Mouse (Mus musculus) cerebellum, adult 18-20 months (tissue): ENCODE results near the gene Msrb3.

ENCODE experiments used
- DNase-seq, 2 experiments: peaks; one replicate each; pipeline ENCODE4 v3.0.0; 2021

The Msrb3 gene

DNA sequence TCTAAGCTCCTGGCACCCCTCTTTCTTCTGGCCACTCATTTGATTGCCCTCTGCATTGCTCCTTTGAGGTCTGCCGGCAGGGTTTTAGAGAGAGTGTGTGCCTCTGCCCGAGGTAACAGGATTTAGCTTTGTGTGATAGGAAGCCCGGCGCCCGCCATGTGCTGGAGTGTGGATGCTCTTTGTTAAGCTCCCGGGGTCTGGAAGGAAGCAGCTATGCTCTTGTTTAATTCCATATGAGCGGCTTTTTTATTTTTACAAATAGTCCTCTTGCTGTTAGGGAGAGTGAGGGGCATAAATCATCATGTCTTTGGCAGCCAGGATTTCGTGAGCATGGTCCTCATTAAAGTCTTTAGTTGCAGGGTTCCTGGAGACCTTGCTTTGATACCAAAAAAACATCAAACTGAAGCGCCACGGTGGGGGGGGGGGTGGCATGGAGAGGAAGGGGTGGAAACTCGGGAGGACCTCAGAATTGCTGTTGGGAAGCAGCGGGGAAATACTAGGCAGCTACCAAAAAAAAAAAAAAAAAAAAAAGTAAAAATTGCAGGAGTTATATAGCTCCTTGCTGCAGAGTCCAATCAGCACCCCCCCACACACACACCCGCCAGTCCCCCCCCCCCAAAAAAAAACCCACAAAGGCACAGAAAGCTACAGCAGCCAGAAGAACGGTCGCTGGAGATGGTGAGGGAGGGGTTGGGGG, 154.3 kb downstream of the Msrb3 start:
- DNase-seq, result no peak

DNA sequence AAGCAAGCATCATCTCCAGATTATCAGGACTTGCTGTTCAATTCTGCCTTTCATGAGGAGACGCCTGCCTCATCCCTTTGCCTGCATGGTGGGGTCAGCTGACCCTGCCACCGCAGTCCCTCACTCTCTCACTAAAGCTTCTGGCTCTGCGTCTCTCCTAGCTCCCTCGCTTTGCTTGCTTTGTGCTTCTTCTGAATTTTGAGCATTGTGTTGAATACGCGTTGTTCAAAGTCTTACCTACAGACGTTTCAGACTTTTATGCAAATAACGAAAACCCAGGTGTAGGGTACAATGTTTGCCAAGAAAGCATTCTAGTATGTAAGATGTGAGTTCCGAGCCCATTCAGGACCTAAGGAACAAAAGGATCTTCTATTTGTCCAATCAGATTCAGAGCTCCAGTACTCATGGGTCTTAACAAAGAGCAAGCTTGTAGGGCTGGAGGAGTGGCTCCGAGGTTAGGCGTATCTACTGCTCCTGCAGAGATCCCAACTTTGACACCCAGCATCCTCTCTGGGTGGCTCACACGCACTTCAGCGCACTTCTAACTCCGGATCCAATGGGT, 162.3 kb downstream of the Msrb3 start:
- DNase-seq, result no peak

DNA sequence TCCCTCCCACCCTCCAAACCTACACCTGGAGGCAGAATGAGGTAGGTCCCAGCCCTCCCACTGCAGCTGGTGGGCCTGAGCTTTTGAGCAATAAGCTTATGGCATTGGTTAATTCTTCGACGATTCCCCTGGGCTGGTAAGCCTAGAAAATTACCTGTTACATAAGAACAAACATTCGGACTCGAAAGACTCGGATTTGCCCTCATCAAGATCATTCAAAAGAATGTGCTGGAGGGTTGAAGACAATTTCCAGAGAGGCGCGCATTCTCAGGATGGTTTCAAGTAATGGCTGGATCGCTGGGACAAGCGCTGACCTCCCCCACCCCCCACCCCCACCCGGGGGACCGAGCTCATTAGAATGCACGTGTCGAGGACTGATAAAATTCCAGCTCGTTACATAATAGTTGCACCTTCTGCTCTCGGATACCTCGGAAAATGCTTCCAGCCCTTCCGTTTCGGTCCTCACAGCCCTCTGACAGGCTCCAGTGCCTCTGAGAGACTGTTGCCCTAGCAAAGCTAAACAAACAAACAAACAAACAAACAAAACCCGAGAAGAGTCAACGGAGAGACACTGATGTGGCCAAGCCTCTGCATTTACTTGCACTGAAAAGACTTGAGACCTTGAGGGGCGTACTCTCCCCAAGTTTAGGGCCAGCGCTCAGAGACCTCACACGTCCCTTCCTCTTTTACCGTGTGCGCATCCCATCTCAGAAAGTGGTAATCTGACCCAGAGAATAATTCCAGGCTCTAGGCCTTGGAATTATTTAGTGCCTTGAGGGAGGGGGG, 163.0 kb downstream of the Msrb3 start:
- no peak for DNase-seq

DNA sequence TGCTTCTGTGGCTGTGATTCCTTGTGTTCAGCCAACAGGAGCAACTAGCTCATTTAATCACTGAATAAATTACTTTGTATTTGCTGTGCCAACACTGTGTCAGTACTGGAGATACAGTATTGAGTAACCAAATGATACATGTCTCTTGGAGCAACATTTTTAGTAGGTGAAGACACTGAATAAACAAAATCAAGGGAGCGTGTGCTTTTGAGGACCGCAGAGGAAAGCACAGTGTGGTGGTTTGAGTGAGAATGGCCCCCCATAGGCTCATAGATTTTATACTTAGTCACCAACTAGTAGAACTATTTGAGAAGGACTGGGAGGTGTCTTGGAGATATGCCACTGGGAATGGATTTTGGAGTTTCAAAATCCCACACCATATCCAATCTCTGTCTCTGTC, 164.5 kb downstream of the Msrb3 start:
- no peak for DNase-seq
